Mouse (Mus musculus) c-Kit-positive CD71-negative TER-119-negative erythroid progenitor cells, embryonic 14.5 days (primary cell): ENCODE measurements around the gene Ap5z1.

Experiments
- DNase-seq: peaks from one replicate; pipeline ENCODE4 v3.0.0-alpha.2; 2013; ENCODE audit warnings: low read depth

Ap5z1 gene

GRCm38 (mm10) chr5:142463461-142464454 is at the start of gene Ap5z1:
TSS of gene Ap5z1 (plus strand) at chr5:142463944.
- DNase-seq: peak; percentile 88

- DNase-seq: no peak
Observed at GRCm38 (mm10) chr5:142415401-142415800, 48.3 kb upstream of the Ap5z1 start.

GRCm38 (mm10) chr5:142416070-142416775 is 47.5 kb upstream of the Ap5z1 start:
- no peak for DNase-seq

GRCm38 (mm10) chr5:142417104-142417503 is 46.6 kb upstream of the Ap5z1 start:
- DNase-seq: no peak

GRCm38 (mm10) chr5:142417876-142418275 is 45.9 kb upstream of the Ap5z1 start:
- no peak for DNase-seq

- DNase-seq: no peak
Observed at GRCm38 (mm10) chr5:142418419-142418818, 45.3 kb upstream of the Ap5z1 start.

- no peak for DNase-seq
Observed at GRCm38 (mm10) chr5:142420317-142420716, 43.4 kb upstream of the Ap5z1 start.

GRCm38 (mm10) chr5:142420920-142421319 is 42.8 kb upstream of the Ap5z1 start:
- no peak for DNase-seq

- DNase-seq: no peak
Observed at GRCm38 (mm10) chr5:142421886-142422285, 41.9 kb upstream of the Ap5z1 start.

- DNase-seq: no peak
Observed at GRCm38 (mm10) chr5:142423141-142423540, 40.6 kb upstream of the Ap5z1 start.

GRCm38 (mm10) chr5:142423701-142424100 is 40.0 kb upstream of the Ap5z1 start:
- no peak for DNase-seq

- no peak for DNase-seq
Observed at GRCm38 (mm10) chr5:142424627-142425349, 39.0 kb upstream of the Ap5z1 start.

- no peak for DNase-seq
Observed at GRCm38 (mm10) chr5:142426476-142426875, 37.3 kb upstream of the Ap5z1 start.

- no peak for DNase-seq
Observed at GRCm38 (mm10) chr5:142427876-142428275, 35.9 kb upstream of the Ap5z1 start.

GRCm38 (mm10) chr5:142428691-142429090 is 35.1 kb upstream of the Ap5z1 start:
- DNase-seq: no peak

- no peak for DNase-seq
Observed at GRCm38 (mm10) chr5:142431029-142431428, 32.7 kb upstream of the Ap5z1 start.

- no peak for DNase-seq
Observed at GRCm38 (mm10) chr5:142431811-142432434, 31.8 kb upstream of the Ap5z1 start.

GRCm38 (mm10) chr5:142432695-142433094 is 31.0 kb upstream of the Ap5z1 start:
- DNase-seq: no peak

- DNase-seq: no peak
Observed at GRCm38 (mm10) chr5:142434052-142434451, 29.7 kb upstream of the Ap5z1 start.

GRCm38 (mm10) chr5:142435736-142436135 is 28.0 kb upstream of the Ap5z1 start:
- no peak for DNase-seq

GRCm38 (mm10) chr5:142438380-142438938 is 25.3 kb upstream of the Ap5z1 start:
- DNase-seq: no peak
